Mouse (Mus musculus) CD4-positive, CD25-positive, alpha-beta regulatory T cell, adult 4 months (primary cell): ENCODE data around the gene Plxdc2. TPM values are rescaled to one million over a fixed set of nuclear protein-coding genes. Genes with fewer than 3 reads are reported as not detected.

Source experiments
- ATAC-seq: one replicate; pipeline ENCODE4 v1.8.0; 2017
- polyA plus RNA-seq, 2 experiments: library from polyadenylated mRNA; unstranded; fragments of 100-300 nt; shearing (Covaris generic); gene quantifications; one replicate each; pipeline ENCODE4 v1.2.1; 2017

The Plxdc2 gene
- polyA plus RNA-seq, 2 experiments from 2014 or later: 1.4 to 2.3 TPM

GRCm38 (mm10) chr2:16571169-16571751, 215.2 kb downstream of the Plxdc2 start:
- no peak for ATAC-seq

- ATAC-seq: no peak
These were observed 220.5 kb downstream of the Plxdc2 start for GRCm38 (mm10) chr2:16576566-16576965.

GRCm38 (mm10) chr2:16578153-16578552, 222.0 kb downstream of the Plxdc2 start:
- no peak for ATAC-seq

GRCm38 (mm10) chr2:16588546-16588945, 232.4 kb downstream of the Plxdc2 start:
- ATAC-seq: no peak

GRCm38 (mm10) chr2:16595451-16595850, 239.3 kb downstream of the Plxdc2 start:
- no peak for ATAC-seq

- ATAC-seq: no peak
These were observed 242.1 kb downstream of the Plxdc2 start for GRCm38 (mm10) chr2:16598231-16598630.

- no peak for ATAC-seq
These were observed 248.2 kb downstream of the Plxdc2 start for GRCm38 (mm10) chr2:16604291-16604690.

GRCm38 (mm10) chr2:16607792-16608586, 251.9 kb downstream of the Plxdc2 start:
- no peak for ATAC-seq

- ATAC-seq: no peak
These were observed 286.0 kb downstream of the Plxdc2 start for GRCm38 (mm10) chr2:16642061-16642460.

- no peak for ATAC-seq
These were observed 295.6 kb downstream of the Plxdc2 start for GRCm38 (mm10) chr2:16651713-16652112.

GRCm38 (mm10) chr2:16664516-16664915, 308.4 kb downstream of the Plxdc2 start:
- no peak for ATAC-seq

GRCm38 (mm10) chr2:16668391-16668790, 312.3 kb downstream of the Plxdc2 start:
- no peak for ATAC-seq

GRCm38 (mm10) chr2:16682905-16683304, 326.8 kb downstream of the Plxdc2 start:
- ATAC-seq: no peak

- no peak for ATAC-seq
These were observed 327.6 kb downstream of the Plxdc2 start for GRCm38 (mm10) chr2:16683739-16684138.

GRCm38 (mm10) chr2:16684529-16684928, 328.4 kb downstream of the Plxdc2 start:
- ATAC-seq: no peak

- no peak for ATAC-seq
These were observed 340.3 kb downstream of the Plxdc2 start for GRCm38 (mm10) chr2:16696390-16696789.

GRCm38 (mm10) chr2:16697181-16697580, 341.1 kb downstream of the Plxdc2 start:
- ATAC-seq: no peak

- ATAC-seq: no peak
These were observed 350.1 kb downstream of the Plxdc2 start for GRCm38 (mm10) chr2:16706227-16706626.

- no peak for ATAC-seq
These were observed 353.8 kb downstream of the Plxdc2 start for GRCm38 (mm10) chr2:16709885-16710284.

GRCm38 (mm10) chr2:16731033-16731432, 374.9 kb downstream of the Plxdc2 start:
- ATAC-seq: no peak

- ATAC-seq: no peak
These were observed 378.3 kb downstream of the Plxdc2 start for GRCm38 (mm10) chr2:16734381-16734780.

- no peak for ATAC-seq
These were observed 382.1 kb downstream of the Plxdc2 start for GRCm38 (mm10) chr2:16738241-16738640.

GRCm38 (mm10) chr2:16741813-16742212, 385.7 kb downstream of the Plxdc2 start:
- ATAC-seq: no peak

- ATAC-seq: no peak
These were observed 387.5 kb downstream of the Plxdc2 start for GRCm38 (mm10) chr2:16743568-16743967.
